Mouse (Mus musculus): ENCODE measurements around the gene Mgst2. TPM values are rescaled to one million over a fixed set of nuclear protein-coding genes. Genes with fewer than 3 reads are reported as not detected.

Gene Mgst2
- total and polyA plus RNA-seq, 3 experiments, result 0.69 to 3.1 TPM; not detected in 1

- Histone ChIP-seq H3K36me3 (ENCODE audit: control insufficient read depth in 1 of 2, insufficient read depth in 2 of 2, low read length in 2 of 2) (no peaks in the 10 kb centered on the region), H3K9me3 (replicated peaks; ENCODE audit: insufficient read depth, low read length) (no peaks in the 10 kb centered on the region), H3K4me3 (ENCODE audit: control insufficient read depth in 1 of 2, insufficient read depth in 1 of 2, low read depth in 2 of 2, low read length in 2 of 2) (no peak overlapping the region), H3K4me1 (ENCODE audit: control insufficient read depth in 1 of 2, insufficient read depth in 2 of 2, low read length in 2 of 2) (peaks cover 0 to 2% of the 10 kb centered on the region in 2 experiments; a peak in 1 of 4 replicates), H3K9ac (ENCODE audit: control insufficient read depth, low read depth, low read length, poor library complexity, severe bottlenecking) (no peak overlapping the region), H3K27me3 (ENCODE audit: control insufficient read depth in 1 of 2, insufficient read depth in 2 of 2, low read length in 2 of 2) (no peaks in the 10 kb centered on the region), H3K79me2 (ENCODE audit: control insufficient read depth, insufficient read depth, low read length, poor library complexity) (no peaks in the 10 kb centered on the region), H3K27ac (ENCODE audit: control insufficient read depth, low read depth, low read length) (no peak overlapping the region)
- no peak for DNase-seq (ENCODE audit: low read depth, low spot score)
- no peak for TF ChIP-seq POLR2A (IDR thresholded peaks at IDR 0.05; ENCODE audit: control insufficient read depth in 1 of 2, insufficient read depth in 1 of 2, low read depth in 1 of 2, low read length in 2 of 2, poor library complexity in 1 of 2)
- no peak for TF ChIP-seq UBTF (IDR thresholded peaks at IDR 0.05; ENCODE audit: borderline replicate concordance, insufficient read depth, low read depth, low read length)
- no peak for TF ChIP-seq ZNF384 (IDR thresholded peaks at IDR 0.05; ENCODE audit: low read depth, low read length)
- TF ChIP-seq TAL1 (IDR thresholded peaks at IDR 0.05; ENCODE audit: low read length), result no peak
- no peak for TF ChIP-seq HCFC1 (IDR thresholded peaks at IDR 0.05; ENCODE audit: low read depth, low read length)
- TF ChIP-seq USF2 (IDR thresholded peaks at IDR 0.05; ENCODE audit: borderline replicate concordance in 1 of 2, insufficient read depth in 1 of 2, low read depth in 1 of 2, low read length in 2 of 2), result no peak
- TF ChIP-seq TBP (IDR thresholded peaks at IDR 0.05; ENCODE audit: low read depth, low read length), result no peak
- TF ChIP-seq MYC (IDR thresholded peaks at IDR 0.05; ENCODE audit: low read depth, low read length), result no peak
- TF ChIP-seq GATA1 (IDR thresholded peaks at IDR 0.05; ENCODE audit: low read depth, low read length), result no peak
- TF ChIP-seq SMC3 (IDR thresholded peaks at IDR 0.05; ENCODE audit: low read depth, low read length), result no peak
- no peak for TF ChIP-seq ZKSCAN1 (IDR thresholded peaks at IDR 0.05; ENCODE audit: low read depth, low read length)
- TF ChIP-seq RAD21 (IDR thresholded peaks at IDR 0.05; ENCODE audit: low read depth, low read length), result no peak
- TF ChIP-seq ZMIZ1 (IDR thresholded peaks at IDR 0.05; ENCODE audit: low read depth, low read length), result no peak
Measured at GRCm38 (mm10) chr3:51685539-51685938, 25.4 kb downstream of the Mgst2 start.

- Histone ChIP-seq H3K27ac (ENCODE audit: control insufficient read depth, low read depth, low read length) (no peak overlapping the region), H3K9ac (ENCODE audit: control insufficient read depth, low read depth, low read length, poor library complexity, severe bottlenecking) (no peak overlapping the region), H3K4me3 (ENCODE audit: control insufficient read depth in 1 of 2, insufficient read depth in 1 of 2, low read depth in 2 of 2, low read length in 2 of 2) (no peak overlapping the region), H3K79me2 (ENCODE audit: control insufficient read depth, insufficient read depth, low read length, poor library complexity) (no peaks in the 10 kb centered on the region), H3K9me3 (replicated peaks; ENCODE audit: insufficient read depth, low read length) (no peaks in the 10 kb centered on the region), H3K4me1 (ENCODE audit: control insufficient read depth in 1 of 2, insufficient read depth in 2 of 2, low read length in 2 of 2) (peaks cover 0 to 2% of the 10 kb centered on the region in 2 experiments; a peak in 1 of 4 replicates), H3K36me3 (ENCODE audit: control insufficient read depth in 1 of 2, insufficient read depth in 2 of 2, low read length in 2 of 2) (no peaks in the 10 kb centered on the region), H3K27me3 (ENCODE audit: control insufficient read depth in 1 of 2, insufficient read depth in 2 of 2, low read length in 2 of 2) (no peaks in the 10 kb centered on the region)
- TF ChIP-seq NRF1 (IDR thresholded peaks at IDR 0.05; ENCODE audit: insufficient read depth, low read depth, low read length, poor library complexity, severe bottlenecking) (no peak), TBP (IDR thresholded peaks at IDR 0.05; ENCODE audit: low read depth, low read length) (no peak), JUND (IDR thresholded peaks at IDR 0.05; ENCODE audit: low read depth, low read length) (no peak), POLR2A (IDR thresholded peaks at IDR 0.05; ENCODE audit: control insufficient read depth in 1 of 2, insufficient read depth in 1 of 2, low read depth in 1 of 2, low read length in 2 of 2, poor library complexity in 1 of 2) (no peak), BHLHE40 (IDR thresholded peaks at IDR 0.05; ENCODE audit: borderline replicate concordance, low read depth, low read length) (no peak), POLR2AphosphoS5 (IDR thresholded peaks at IDR 0.05; ENCODE audit: borderline replicate concordance, low read depth, low read length) (no peak), HCFC1 (IDR thresholded peaks at IDR 0.05; ENCODE audit: low read depth, low read length) (no peak), E2F4 (IDR thresholded peaks at IDR 0.05; ENCODE audit: borderline replicate concordance, low read depth, low read length) (no peak), SMC3 (IDR thresholded peaks at IDR 0.05; ENCODE audit: low read depth, low read length) (no peak), ZNF384 (IDR thresholded peaks at IDR 0.05; ENCODE audit: low read depth, low read length) (no peak), POLR2AphosphoS2 (IDR thresholded peaks at IDR 0.05; ENCODE audit: low read length) (no peak), CHD1 (IDR thresholded peaks at IDR 0.05; ENCODE audit: low read depth, low read length) (no peak), TAL1 (IDR thresholded peaks at IDR 0.05; ENCODE audit: low read length) (no peak), MXI1 (IDR thresholded peaks at IDR 0.05; ENCODE audit: low read depth, low read length) (no peak), MYB (IDR thresholded peaks at IDR 0.05; ENCODE audit: low read depth, low read length) (no peak), EP300 (IDR thresholded peaks at IDR 0.05; ENCODE audit: low read depth in 1 of 2, low read length in 2 of 2) (no peak), CTCF (IDR thresholded peaks at IDR 0.05 in 2 of 3, conservative IDR thresholded peaks at IDR 0.05 in 1 of 3; ENCODE audit: control insufficient read depth in 1 of 3, insufficient read depth in 1 of 3, low read depth in 2 of 3, low read length in 3 of 3, poor library complexity in 1 of 3, severe bottlenecking in 1 of 3) (no peak), UBTF (IDR thresholded peaks at IDR 0.05; ENCODE audit: borderline replicate concordance, insufficient read depth, low read depth, low read length) (no peak), NELFE (IDR thresholded peaks at IDR 0.05; ENCODE audit: low read depth, low read length) (no peak)
- no peak for DNase-seq (ENCODE audit: low read depth, low spot score)
Measured at GRCm38 (mm10) chr3:51686316-51686715, 26.2 kb downstream of the Mgst2 start.
